Mouse (Mus musculus): ENCODE measurements around the gene Rnf38.

GRCm38 (mm10) chr4:44085566-44085965 lies 148.0 kb downstream of the Rnf38 start:
- TF ChIP-seq CTCF (IDR thresholded peaks at IDR 0.05; ENCODE audit: borderline replicate concordance, insufficient read depth, low read depth, low read length) (no peak), POLR2A (IDR thresholded peaks at IDR 0.05; ENCODE audit: borderline replicate concordance, insufficient read depth, low read length) (no peak)

Measured in cerebellum, adult 2 months (tissue).